Mouse (Mus musculus) forebrain, embryonic 16.5 days (tissue): ENCODE data around the gene Cst7. TPM values are rescaled to one million over a fixed set of nuclear protein-coding genes. Genes with fewer than 3 reads are reported as not detected.

ENCODE experiments used
- ATAC-seq: fragments of 200-750 bp; cut with Nextera tagmentation; 2 replicates; pipeline ENCODE4 v1.8.0; 2017; ENCODE audit warnings: mild to moderate bottlenecking, moderate library complexity
- H3K27ac ChIP-seq: fragments of 300-500 bp; sonication (generic); 2 replicates; pipeline ENCODE4 v1.5.1; 2014; ENCODE audit warnings: low read length, control low read depth
- H3K27me3 ChIP-seq: fragments of 300-500 bp; sonication (generic); replicated peaks from 2 replicates; pipeline ENCODE4 v1.6.1; 2014; ENCODE audit warnings: low read length; ENCODE audit not compliant: control insufficient read depth, insufficient read depth
- H3K36me3 ChIP-seq: fragments of 300-500 bp; sonication (generic); 2 replicates; pipeline ENCODE4 v1.6.1; 2014; ENCODE audit not compliant: control insufficient read depth, insufficient read depth
- H3K4me1 ChIP-seq: fragments of 300-500 bp; sonication (generic); replicated peaks from 2 replicates; pipeline ENCODE4 v1.6.1; 2014; ENCODE audit warnings: low read length; ENCODE audit not compliant: control insufficient read depth, insufficient read depth
- H3K4me2 ChIP-seq: fragments of 300-500 bp; sonication (generic); 2 replicates; pipeline ENCODE4 v1.6.1; 2014; ENCODE audit warnings: mild to moderate bottlenecking, low read length, control low read depth
- H3K4me3 ChIP-seq: fragments of 300-500 bp; sonication (generic); replicated peaks from 2 replicates; pipeline ENCODE4 v1.5.1; 2014; ENCODE audit warnings: mild to moderate bottlenecking, low read length, control low read depth
- H3K9ac ChIP-seq: fragments of 300-500 bp; sonication (generic); replicated peaks from 2 replicates; pipeline ENCODE4 v1.6.1; 2014; ENCODE audit warnings: low read depth, low read length, control low read depth
- H3K9me3 ChIP-seq: fragments of 300-500 bp; sonication (generic); 2 replicates; pipeline ENCODE4 v1.6.1; 2016; ENCODE audit warnings: low read length; ENCODE audit not compliant: control insufficient read depth
- WGBS: fragments of 180-500 bp; shearing (Covaris S2); extraction: QIAGEN DNeasy Blood & Tissue Kit; methylation state at CpG from one replicate; pipeline ENCODE4 v1.1.7; 2014; 5-methylcytosine and 5-hydroxymethylcytosine counted together
- polyA plus RNA-seq: library from polyadenylated mRNA; unstranded; fragments of >200 nt; fragmentation: Nextera tagmentation; extraction: Ambion mirVana; gene quantifications from 2 replicates; pipeline ENCODE4 v1.2.1, GENCODE M21; 2015

Cst7 gene
- polyA plus RNA-seq, 1 experiment from 2014 or later, result 0.29 TPM

DNA sequence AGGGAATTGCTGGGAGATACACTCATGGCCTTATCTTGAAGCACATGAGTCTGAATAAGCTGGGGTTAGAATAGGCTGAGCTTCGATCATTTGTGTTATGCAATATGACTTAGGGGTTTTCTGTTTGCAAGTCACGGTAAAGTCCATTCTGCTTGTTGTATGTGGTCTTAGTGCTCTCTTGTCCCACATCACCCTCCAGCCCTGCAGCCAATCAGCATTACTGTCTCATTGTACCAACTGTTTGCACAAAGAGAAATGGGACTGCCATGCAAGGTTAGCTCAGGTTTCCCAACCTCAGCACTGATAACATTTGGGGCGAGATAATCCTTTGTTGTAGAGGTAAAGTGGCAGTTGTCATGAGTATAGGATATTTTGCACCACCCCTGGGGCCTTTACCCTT, 39.9 kb downstream of the Cst7 start:
- 81% methylated on average over 3 of the region's 3 CpGs for WGBS
- Histone ChIP-seq H3K27ac (no peak overlapping the region), H3K9ac (no peak overlapping the region), H3K4me1 (peaks cover 13% of the 10 kb centered on the region), H3K36me3 (no peaks in the 10 kb centered on the region), H3K9me3 (no peaks in the 10 kb centered on the region), H3K27me3 (no peaks in the 10 kb centered on the region), H3K4me2 (no peak overlapping the region), H3K4me3 (no peak overlapping the region)
- ATAC-seq, result no peak

DNA sequence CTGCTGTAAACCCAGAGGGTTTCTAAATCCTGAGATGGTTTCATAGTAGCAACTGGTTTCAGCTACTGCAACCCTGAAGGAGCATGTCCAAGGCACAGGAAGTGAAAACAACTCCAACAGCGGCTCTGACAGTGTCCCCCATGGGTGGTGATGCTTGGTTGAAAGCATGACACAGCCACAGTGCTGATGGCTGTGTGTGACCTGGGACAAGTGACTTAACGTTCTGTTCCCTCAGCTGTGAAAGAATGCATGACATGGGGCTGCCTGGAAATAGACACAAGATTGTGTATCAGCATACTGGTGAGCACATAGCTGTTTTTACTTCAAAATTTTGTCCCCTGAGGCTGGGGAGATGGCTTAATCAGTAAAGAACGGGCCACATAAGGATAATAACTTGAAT, 51.5 kb downstream of the Cst7 start:
- Histone ChIP-seq H3K4me3 (no peak overlapping the region), H3K9ac (no peak overlapping the region), H3K4me1 (no peaks in the 10 kb centered on the region), H3K36me3 (peaks cover 9% of the 10 kb centered on the region), H3K9me3 (no peaks in the 10 kb centered on the region), H3K4me2 (no peak overlapping the region), H3K27me3 (no peaks in the 10 kb centered on the region), H3K27ac (no peak overlapping the region)
- ATAC-seq, result no peak
- WGBS, result 82% methylated on average over 3 of the region's 3 CpGs

DNA sequence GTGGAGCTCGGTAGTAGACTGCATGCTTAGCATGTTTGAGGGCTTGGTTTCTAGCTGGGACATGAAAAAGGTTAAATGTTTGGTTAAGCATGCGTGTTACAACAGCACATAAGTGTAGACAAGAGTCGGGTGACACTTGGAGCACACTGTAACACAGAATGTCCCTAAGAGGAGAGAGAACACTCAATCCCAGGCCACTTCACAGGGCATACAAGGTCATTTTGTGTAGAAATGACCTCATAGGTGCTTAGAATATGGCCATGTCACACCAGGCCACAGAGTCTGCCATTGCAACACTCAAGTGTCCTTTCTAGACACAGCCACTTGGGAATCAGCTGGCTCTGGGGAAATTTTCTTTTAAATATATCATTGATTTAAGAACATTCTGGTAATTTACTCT, 53.7 kb downstream of the Cst7 start:
- no peaks in the 10 kb centered on the region for H3K4me1 ChIP-seq
- H3K4me2 ChIP-seq, result no peak overlapping the region
- ATAC-seq, result no peak
- H3K27ac ChIP-seq, result no peak overlapping the region
- 94% methylated on average over 3 of the region's 3 CpGs for WGBS
- no peaks in the 10 kb centered on the region for H3K27me3 ChIP-seq
- no peaks in the 10 kb centered on the region for H3K9me3 ChIP-seq
- no peak overlapping the region for H3K9ac ChIP-seq
- H3K4me3 ChIP-seq, result no peak overlapping the region
- peaks cover 9% of the 10 kb centered on the region for H3K36me3 ChIP-seq

DNA sequence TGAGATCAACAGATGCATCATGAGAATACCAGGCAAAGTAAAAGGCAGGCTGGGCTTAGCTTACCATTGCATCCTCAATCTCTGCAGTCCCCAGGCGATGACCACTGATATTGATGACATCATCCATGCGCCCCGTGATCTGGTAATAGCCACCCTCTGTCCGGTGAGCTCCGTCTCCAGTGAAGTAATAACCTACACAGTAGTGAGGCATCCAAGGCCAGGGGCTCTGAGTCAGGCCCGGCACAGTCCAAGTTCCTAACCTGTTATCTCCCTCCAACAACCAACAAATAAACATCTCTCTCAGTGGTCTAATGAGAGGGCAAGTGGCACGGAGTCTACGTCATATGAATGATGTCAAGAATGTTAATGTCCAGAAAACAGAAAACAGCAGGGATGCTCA, 54.7 kb downstream of the Cst7 start:
- Histone ChIP-seq H3K9ac (no peak overlapping the region), H3K4me3 (no peak overlapping the region), H3K4me2 (no peak overlapping the region), H3K9me3 (no peaks in the 10 kb centered on the region), H3K27ac (no peak overlapping the region), H3K27me3 (no peaks in the 10 kb centered on the region), H3K36me3 (peaks cover 9% of the 10 kb centered on the region), H3K4me1 (no peaks in the 10 kb centered on the region)
- ATAC-seq, result no peak
- WGBS, result 95% methylated on average over 8 of the region's 8 CpGs

DNA sequence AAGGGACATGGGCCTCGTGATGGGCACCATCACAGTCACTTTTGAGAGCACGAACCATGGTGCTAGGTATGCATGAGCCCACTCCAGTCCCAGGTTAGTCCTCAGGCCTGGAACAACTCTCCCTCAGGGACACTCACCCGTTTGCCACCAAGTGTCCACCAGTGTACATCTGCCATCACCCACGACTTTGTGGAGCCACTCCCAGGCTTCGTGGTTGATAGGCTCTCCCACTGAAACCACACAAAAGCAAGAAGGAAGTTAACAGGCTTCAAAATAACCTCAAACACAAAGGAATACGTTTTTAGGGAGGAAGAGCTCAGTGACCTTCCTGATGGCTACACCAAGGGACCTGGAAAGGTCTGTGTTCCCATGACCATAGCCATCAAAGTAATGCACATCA, 56.9 kb downstream of the Cst7 start:
- no peak for ATAC-seq
- no peaks in the 10 kb centered on the region for H3K27me3 ChIP-seq
- peaks cover 7% of the 10 kb centered on the region for H3K36me3 ChIP-seq
- 76% methylated on average over 6 of the region's 6 CpGs for WGBS
- no peak overlapping the region for H3K27ac ChIP-seq
- no peak overlapping the region for H3K4me2 ChIP-seq
- H3K9me3 ChIP-seq, result no peaks in the 10 kb centered on the region
- no peak overlapping the region for H3K9ac ChIP-seq
- no peak overlapping the region for H3K4me3 ChIP-seq
- H3K4me1 ChIP-seq, result no peaks in the 10 kb centered on the region

Other genes with a start within 250 kb of the Cst7 start
- gene Gm10130, start 246.7 kb upstream of the Cst7 start, polyA plus RNA-seq, result 1.1 and 3.1 TPM in 2 replicates
- gene 3300002I08Rik, start 207.7 kb upstream of the Cst7 start, polyA plus RNA-seq, result 16.0 and 17.0 TPM in 2 replicates
- gene Zfp442, start 118.9 kb upstream of the Cst7 start, polyA plus RNA-seq, result 8.7 and 10.0 TPM in 2 replicates
- not detected in 2 replicates for gene Zfp345, start 85.3 kb upstream of the Cst7 start, polyA plus RNA-seq
- 42.2 and 44.4 TPM in 2 replicates for gene Apmap, start 38.2 kb downstream of the Cst7 start, polyA plus RNA-seq
- gene Acss1, start 98.1 kb downstream of the Cst7 start, polyA plus RNA-seq, result 21.9 and 22.2 TPM in 2 replicates
- not detected in 2 replicates for gene Vsx1, start 118.9 kb downstream of the Cst7 start, polyA plus RNA-seq
- gene Entpd6, start 178.6 kb downstream of the Cst7 start, polyA plus RNA-seq, result 51.4 and 62.3 TPM in 2 replicates
- gene Pygb, start 216.3 kb downstream of the Cst7 start, polyA plus RNA-seq, result 102 and 110 TPM in 2 replicates